Mouse (Mus musculus): ENCODE measurements at regions not wholly inside any gene's neighbourhood (a gene's known extent, or its start where the extent isn't known, plus 50 kb on each side); places are given as distances from the start of the nearest gene placed in this dataset.

DNA sequence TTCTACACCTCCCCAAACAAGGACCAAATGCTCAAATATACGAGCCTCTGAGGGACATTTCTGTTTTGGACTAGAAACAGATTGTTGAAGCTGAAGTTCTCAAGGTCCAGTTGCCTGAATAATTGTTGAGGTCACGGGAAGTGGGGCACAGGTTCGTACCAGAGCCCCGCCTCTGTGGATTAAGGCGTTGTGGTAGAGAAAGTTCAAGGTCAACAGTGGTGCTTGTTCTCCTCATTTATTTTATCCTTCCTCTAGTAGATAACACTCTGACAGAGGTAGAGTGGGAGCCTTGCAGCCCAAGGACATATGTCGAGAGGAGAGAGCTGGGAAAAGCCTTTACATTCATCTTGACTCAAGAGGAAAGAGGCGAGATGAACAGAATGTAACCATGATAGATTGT, 274.7 kb upstream of the Stt3b start:
- no peak overlapping the region for H3K27ac ChIP-seq (ENCODE audit: low read depth, low read length)
- no peak overlapping the region for H3K9ac ChIP-seq (replicated peaks; ENCODE audit: low read length, poor library complexity, severe bottlenecking)
- no peaks in the 10 kb centered on the region for H3K27me3 ChIP-seq (ENCODE audit: insufficient read depth, low read length)
- peaks cover 4% of the 10 kb centered on the region; the same call in 1 of the 2 replicates for H3K9me3 ChIP-seq (ENCODE audit: low read length)
- no peak for TF ChIP-seq CTCF (IDR thresholded peaks at IDR 0.05)
- DNase-seq (ENCODE audit: low spot score) (no peak), ATAC-seq (ENCODE audit: low FRiP score) (no peak)
- 88% methylated on average over 7 of the region's 7 CpGs for WGBS
- no peak overlapping the region for H3K4me2 ChIP-seq (ENCODE audit: low read depth, low read length, poor library complexity, severe bottlenecking)
- no peaks in the 10 kb centered on the region for H3K4me1 ChIP-seq (ENCODE audit: insufficient read depth, low read length)
- no peak overlapping the region for H3K4me3 ChIP-seq (ENCODE audit: low read depth, low read length)
- H3K36me3 ChIP-seq (ENCODE audit: insufficient read depth, low read length), result no peaks in the 10 kb centered on the region

DNA sequence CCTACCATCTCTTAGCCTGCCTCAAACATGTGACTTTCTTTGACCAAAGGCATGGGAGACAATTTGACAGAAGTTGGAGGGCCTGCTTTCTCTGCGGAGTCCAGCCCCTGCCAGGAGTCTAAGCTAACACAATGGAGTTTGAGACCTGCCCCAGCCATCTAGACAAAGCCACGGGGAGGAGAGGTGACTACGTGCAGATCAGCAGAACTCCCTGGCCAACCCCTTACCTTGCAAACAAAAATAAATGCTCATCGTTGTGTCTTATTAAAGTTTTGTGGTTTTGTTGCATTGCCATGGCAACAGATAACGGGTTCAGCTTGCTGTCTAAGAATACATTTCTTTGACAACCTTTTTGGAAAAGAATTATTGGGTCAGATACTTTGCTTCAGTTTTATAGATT, 282.2 kb upstream of the Stt3b start:
- Histone ChIP-seq H3K36me3 (ENCODE audit: insufficient read depth, low read length) (no peaks in the 10 kb centered on the region), H3K4me2 (ENCODE audit: low read depth, low read length, poor library complexity, severe bottlenecking) (no peak overlapping the region), H3K4me3 (ENCODE audit: low read depth, low read length) (no peak overlapping the region), H3K27me3 (ENCODE audit: insufficient read depth, low read length) (no peaks in the 10 kb centered on the region), H3K9ac (replicated peaks; ENCODE audit: low read length, poor library complexity, severe bottlenecking) (no peak overlapping the region), H3K4me1 (ENCODE audit: insufficient read depth, low read length) (no peaks in the 10 kb centered on the region), H3K9me3 (ENCODE audit: low read length) (peaks cover 4% of the 10 kb centered on the region; the same call in 1 of the 2 replicates), H3K27ac (ENCODE audit: low read depth, low read length) (no peak overlapping the region)
- no peak for DNase-seq (ENCODE audit: low spot score)
- ATAC-seq (ENCODE audit: low FRiP score), result no peak
- no peak for TF ChIP-seq CTCF (IDR thresholded peaks at IDR 0.05)
- WGBS, result 34% methylated on average over 5 of the region's 5 CpGs

DNA sequence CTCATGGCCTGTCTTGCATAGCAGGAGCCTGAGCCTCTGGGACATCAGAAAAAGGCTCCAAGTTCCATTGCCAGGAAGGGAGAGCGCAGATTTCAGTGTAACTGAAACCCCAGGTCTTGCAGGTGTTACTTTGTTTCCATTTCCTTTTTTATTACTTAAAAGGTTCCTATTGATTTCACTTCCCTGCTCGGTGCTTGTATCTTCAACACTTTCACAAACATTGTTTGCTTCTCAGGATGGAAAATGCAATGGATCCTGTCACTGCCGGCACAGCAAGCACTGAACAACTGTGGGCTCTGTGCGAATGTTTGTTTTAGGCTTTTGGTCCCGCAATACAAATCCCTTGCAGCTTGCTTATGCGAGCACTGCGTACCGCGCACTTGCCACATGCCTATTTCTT, 290.0 kb upstream of the Stt3b start:
- no peak overlapping the region for H3K9ac ChIP-seq (replicated peaks; ENCODE audit: low read length, poor library complexity, severe bottlenecking)
- ATAC-seq (ENCODE audit: low FRiP score) (no peak), DNase-seq (ENCODE audit: low spot score) (no peak)
- no peak for TF ChIP-seq CTCF (IDR thresholded peaks at IDR 0.05)
- no peaks in the 10 kb centered on the region for H3K27me3 ChIP-seq (ENCODE audit: insufficient read depth, low read length)
- H3K27ac ChIP-seq (ENCODE audit: low read depth, low read length), result no peak overlapping the region
- H3K4me3 ChIP-seq (ENCODE audit: low read depth, low read length), result no peak overlapping the region
- WGBS, result 90% methylated on average over 9 of the region's 9 CpGs
- peaks cover 4% of the 10 kb centered on the region; the same call in 1 of the 2 replicates for H3K4me1 ChIP-seq (ENCODE audit: insufficient read depth, low read length)
- no peaks in the 10 kb centered on the region for H3K9me3 ChIP-seq (ENCODE audit: low read length)
- H3K4me2 ChIP-seq (ENCODE audit: low read depth, low read length, poor library complexity, severe bottlenecking), result no peak overlapping the region
- no peaks in the 10 kb centered on the region for H3K36me3 ChIP-seq (ENCODE audit: insufficient read depth, low read length)

DNA sequence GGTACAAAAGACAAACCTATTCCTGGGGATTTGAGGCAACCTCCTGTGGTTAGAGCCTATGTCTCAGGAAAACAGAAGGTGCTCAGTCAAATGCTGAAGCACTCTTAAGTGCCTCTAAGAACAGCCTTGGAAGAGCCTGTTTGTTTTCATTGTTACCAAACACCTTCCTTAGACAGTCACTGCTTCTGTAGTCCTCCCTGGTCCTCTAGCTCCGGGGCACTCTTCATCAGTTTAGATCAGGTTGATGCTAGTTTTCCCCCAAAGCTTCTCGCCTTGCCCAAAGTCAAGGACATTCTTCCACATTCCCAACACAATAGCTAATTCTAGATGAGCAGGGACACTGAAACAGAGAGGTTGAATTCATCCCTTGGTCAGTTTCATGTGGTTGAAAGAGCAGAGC, 290.6 kb upstream of the Stt3b start:
- Histone ChIP-seq H3K4me1 (ENCODE audit: insufficient read depth, low read length) (peaks cover 4% of the 10 kb centered on the region; the same call in 1 of the 2 replicates), H3K4me3 (ENCODE audit: low read depth, low read length) (no peak overlapping the region), H3K27me3 (ENCODE audit: insufficient read depth, low read length) (no peaks in the 10 kb centered on the region), H3K36me3 (ENCODE audit: insufficient read depth, low read length) (no peaks in the 10 kb centered on the region), H3K9me3 (ENCODE audit: low read length) (no peaks in the 10 kb centered on the region), H3K27ac (ENCODE audit: low read depth, low read length) (no peak overlapping the region), H3K9ac (replicated peaks; ENCODE audit: low read length, poor library complexity, severe bottlenecking) (no peak overlapping the region), H3K4me2 (ENCODE audit: low read depth, low read length, poor library complexity, severe bottlenecking) (no peak overlapping the region)
- 100% methylated on average over 2 of the region's 2 CpGs for WGBS
- no peak for DNase-seq (ENCODE audit: low spot score)
- no peak for TF ChIP-seq CTCF (IDR thresholded peaks at IDR 0.05)
- ATAC-seq (ENCODE audit: low FRiP score), result no peak

DNA sequence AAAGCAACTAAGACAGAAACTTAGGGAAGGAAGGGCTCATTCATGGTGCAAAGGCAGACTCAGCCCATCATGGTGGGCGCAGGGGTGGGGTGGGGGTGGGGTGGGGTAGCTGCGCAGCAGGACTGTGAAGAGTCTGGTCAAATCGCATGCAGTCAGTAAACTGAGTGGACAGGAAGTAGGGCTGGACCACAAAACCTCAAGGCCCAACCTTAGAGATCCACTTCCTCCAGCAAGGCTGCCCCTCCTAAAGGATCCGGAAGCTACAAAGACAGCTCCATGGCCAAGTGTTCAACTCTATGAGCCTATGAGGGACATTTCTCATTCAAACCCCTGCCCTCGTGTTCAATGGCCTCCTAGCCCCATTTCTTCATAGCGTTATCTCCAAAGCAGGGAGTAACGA, 292.6 kb upstream of the Stt3b start:
- no peak for TF ChIP-seq CTCF (IDR thresholded peaks at IDR 0.05)
- DNase-seq (ENCODE audit: low spot score) (no peak), ATAC-seq (ENCODE audit: low FRiP score) (no peak)
- Histone ChIP-seq H3K27ac (ENCODE audit: low read depth, low read length) (no peak overlapping the region), H3K9ac (replicated peaks; ENCODE audit: low read length, poor library complexity, severe bottlenecking) (no peak overlapping the region), H3K4me3 (ENCODE audit: low read depth, low read length) (no peak overlapping the region), H3K4me1 (ENCODE audit: insufficient read depth, low read length) (peaks cover 4% of the 10 kb centered on the region; the same call in 1 of the 2 replicates), H3K4me2 (ENCODE audit: low read depth, low read length, poor library complexity, severe bottlenecking) (no peak overlapping the region), H3K9me3 (ENCODE audit: low read length) (no peaks in the 10 kb centered on the region), H3K27me3 (ENCODE audit: insufficient read depth, low read length) (no peaks in the 10 kb centered on the region), H3K36me3 (ENCODE audit: insufficient read depth, low read length) (no peaks in the 10 kb centered on the region)
- WGBS, result 96% methylated on average over 7 of the region's 7 CpGs

DNA sequence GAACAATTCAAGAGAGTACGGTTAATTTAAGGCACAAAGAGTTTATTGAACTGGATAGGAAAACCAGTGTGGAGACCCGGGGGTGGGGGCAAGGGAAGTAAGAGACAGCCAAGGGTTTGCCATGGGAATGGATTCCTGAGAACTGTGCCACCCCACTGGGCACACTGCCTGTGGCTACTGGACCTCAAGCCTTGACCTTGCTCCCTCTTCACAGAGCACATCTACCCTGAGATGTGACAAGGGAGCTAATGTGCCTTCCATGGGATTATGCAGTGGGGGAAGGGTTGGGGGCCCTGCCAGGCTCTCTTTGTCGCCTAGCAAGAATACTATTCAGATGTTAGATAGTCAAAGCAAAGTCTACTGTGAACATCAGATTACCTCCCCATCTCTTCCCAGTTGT, 294.2 kb upstream of the Stt3b start:
- H3K4me3 ChIP-seq (ENCODE audit: low read depth, low read length), result no peak overlapping the region
- 48% methylated on average over 3 of the region's 3 CpGs for WGBS
- peaks cover 4% of the 10 kb centered on the region; the same call in 1 of the 2 replicates for H3K4me1 ChIP-seq (ENCODE audit: insufficient read depth, low read length)
- no peaks in the 10 kb centered on the region for H3K9me3 ChIP-seq (ENCODE audit: low read length)
- H3K36me3 ChIP-seq (ENCODE audit: insufficient read depth, low read length), result no peaks in the 10 kb centered on the region
- no peak overlapping the region for H3K27ac ChIP-seq (ENCODE audit: low read depth, low read length)
- no peak for TF ChIP-seq CTCF (IDR thresholded peaks at IDR 0.05)
- DNase-seq (ENCODE audit: low spot score) (peak; percentile 92), ATAC-seq (ENCODE audit: low FRiP score) (peak; percentile 92)
- H3K4me2 ChIP-seq (ENCODE audit: low read depth, low read length, poor library complexity, severe bottlenecking), result no peak overlapping the region
- no peaks in the 10 kb centered on the region for H3K27me3 ChIP-seq (ENCODE audit: insufficient read depth, low read length)
- no peak overlapping the region for H3K9ac ChIP-seq (replicated peaks; ENCODE audit: low read length, poor library complexity, severe bottlenecking)
